Mouse (Mus musculus) heart, adult 2 months (tissue): Measurements from ENCODE around the gene Ly9.

Source experiments
- CTCF ChIP-seq: fragments of 200-600 bp; IDR thresholded peaks from 2 replicates; pipeline ENCODE4 v1.8.1; 2022; ENCODE audit warnings: antibody characterized with exemption, mild to moderate bottlenecking, moderate library complexity
- EP300 ChIP-seq: fragments of 200-500 bp; IDR thresholded peaks from 2 replicates; pipeline ENCODE4 v1.6.1; 2011; ENCODE audit warnings: low read depth, low read length, control low read depth; ENCODE audit not compliant: insufficient read depth
- POLR2A ChIP-seq: fragments of 200-500 bp; IDR thresholded peaks from 2 replicates; pipeline ENCODE4 v1.6.1; 2011; ENCODE audit warnings: mild to moderate bottlenecking, low read depth, low read length, control low read depth; ENCODE audit not compliant: insufficient read depth

DNA sequence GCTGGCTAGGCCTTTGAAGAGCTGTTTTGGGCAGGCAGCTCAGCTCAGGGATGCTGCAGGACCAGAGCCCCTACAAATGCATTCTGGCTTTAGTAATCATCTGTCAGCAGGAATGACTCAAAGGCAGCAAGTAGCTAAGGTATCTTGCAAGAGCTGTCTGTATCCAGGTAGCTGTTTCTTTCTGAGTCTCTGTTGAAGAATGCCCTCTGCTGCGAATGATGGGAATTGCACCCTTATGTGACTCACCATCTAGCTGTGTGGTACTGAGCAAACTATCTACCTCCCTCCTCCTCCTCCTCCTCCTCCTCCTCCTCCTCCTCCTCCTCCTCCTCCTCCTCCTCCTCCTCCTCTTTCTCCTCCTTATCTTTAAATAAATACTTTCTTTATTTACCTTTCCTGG is 3.6 kb upstream of the Ly9 start:
- TF ChIP-seq CTCF (peak; percentile 28; the same call in 1 of the 2 replicates), POLR2A (no peak), EP300 (no peak)
